Mouse (Mus musculus) fibroblast of lung, adult 2 months (primary cell): Measurements from ENCODE around the gene Nfasc.

Experiments
- DNase-seq: peaks from one replicate; pipeline ENCODE4 v3.0.0-alpha.2; 2011; ENCODE audit warnings: low read depth

The Nfasc gene

GRCm38 (mm10) chr1:132732307-132732706 lies 9.3 kb downstream of the Nfasc start:
- DNase-seq: no peak

GRCm38 (mm10) chr1:132727548-132727947 lies 14.0 kb downstream of the Nfasc start:
- DNase-seq: peak; percentile 23

- DNase-seq: no peak
Observed at GRCm38 (mm10) chr1:132722362-132722761, 19.2 kb downstream of the Nfasc start.

- DNase-seq: no peak
Observed at GRCm38 (mm10) chr1:132721266-132721665, 20.3 kb downstream of the Nfasc start.

- DNase-seq: no peak
Observed at GRCm38 (mm10) chr1:132718225-132718624, 23.4 kb downstream of the Nfasc start.

GRCm38 (mm10) chr1:132715044-132715443 lies 26.6 kb downstream of the Nfasc start:
- no peak for DNase-seq

- DNase-seq: no peak
Observed at GRCm38 (mm10) chr1:132709419-132709818, 32.2 kb downstream of the Nfasc start.

GRCm38 (mm10) chr1:132707301-132707700 lies 34.3 kb downstream of the Nfasc start:
- no peak for DNase-seq

- no peak for DNase-seq
Observed at GRCm38 (mm10) chr1:132703467-132703866, 38.1 kb downstream of the Nfasc start.

- DNase-seq: no peak
Observed at GRCm38 (mm10) chr1:132696926-132697325, 44.7 kb downstream of the Nfasc start.

- DNase-seq: no peak
Observed at GRCm38 (mm10) chr1:132696232-132696631, 45.4 kb downstream of the Nfasc start.

- no peak for DNase-seq
Observed at GRCm38 (mm10) chr1:132694007-132694406, 47.6 kb downstream of the Nfasc start.

GRCm38 (mm10) chr1:132689181-132689580 lies 52.4 kb downstream of the Nfasc start:
- no peak for DNase-seq

GRCm38 (mm10) chr1:132678935-132679334 lies 62.7 kb downstream of the Nfasc start:
- DNase-seq: no peak

- DNase-seq: no peak
Observed at GRCm38 (mm10) chr1:132678076-132678475, 63.5 kb downstream of the Nfasc start.

GRCm38 (mm10) chr1:132672704-132673103 lies 68.9 kb downstream of the Nfasc start:
- DNase-seq: no peak

GRCm38 (mm10) chr1:132669200-132669599 lies 72.4 kb downstream of the Nfasc start:
- DNase-seq: no peak

- DNase-seq: no peak
Observed at GRCm38 (mm10) chr1:132660354-132660753, 81.2 kb downstream of the Nfasc start.

GRCm38 (mm10) chr1:132659604-132660003 lies 82.0 kb downstream of the Nfasc start:
- DNase-seq: no peak

GRCm38 (mm10) chr1:132655611-132656010 lies 86.0 kb downstream of the Nfasc start:
- DNase-seq: no peak

GRCm38 (mm10) chr1:132654769-132655168 lies 86.8 kb downstream of the Nfasc start:
- no peak for DNase-seq

GRCm38 (mm10) chr1:132653841-132654457 lies 87.6 kb downstream of the Nfasc start:
- DNase-seq: no peak

- no peak for DNase-seq
Observed at GRCm38 (mm10) chr1:132653161-132653560, 88.4 kb downstream of the Nfasc start.

- no peak for DNase-seq
Observed at GRCm38 (mm10) chr1:132650680-132651079, 90.9 kb downstream of the Nfasc start.
